Mouse (Mus musculus) heart, adult 2 months (tissue): Measurements from ENCODE around the gene Slc16a12. TPM values are rescaled to one million over a fixed set of nuclear protein-coding genes. Genes with fewer than 3 reads are reported as not detected.

Experiments
- DNase-seq, 2 experiments: peaks; one replicate each; pipeline ENCODE4 v3.0.0; 2021
- H3K27ac ChIP-seq: fragments of 200-600 bp; 2 replicates; pipeline ENCODE4 v1.8.1; 2022
- H3K27me3 ChIP-seq: fragments of 200-500 bp; 2 replicates; pipeline ENCODE4 v1.6.1; 2012; ENCODE audit warnings: mild to moderate bottlenecking, low read length, inconsistent platforms, mixed read lengths; ENCODE audit not compliant: control insufficient read depth, insufficient read depth
- H3K36me3 ChIP-seq: fragments of 200-500 bp; 2 replicates; pipeline ENCODE4 v1.6.1; 2012; ENCODE audit warnings: low read length, inconsistent platforms; ENCODE audit not compliant: control insufficient read depth, insufficient read depth
- H3K4me1 ChIP-seq: fragments of 200-500 bp; 2 replicates; pipeline ENCODE4 v1.6.1; 2011; ENCODE audit warnings: low read length; ENCODE audit not compliant: control insufficient read depth, insufficient read depth
- H3K4me3 ChIP-seq: fragments of 200-600 bp; 2 replicates; pipeline ENCODE4 v1.8.1; 2022
- H3K79me2 ChIP-seq: fragments of 200-500 bp; replicated peaks from 2 replicates; pipeline ENCODE4 v1.6.1; 2012; ENCODE audit warnings: mild to moderate bottlenecking, inconsistent platforms, low read length, moderate library complexity, mixed read lengths; ENCODE audit not compliant: control insufficient read depth, insufficient read depth
- H3K9ac ChIP-seq: fragments of 200-500 bp; 2 replicates; pipeline ENCODE4 v1.6.1; 2012; ENCODE audit warnings: low read depth, mild to moderate bottlenecking, control low read depth, inconsistent platforms, low read length, mixed read lengths
- CTCF ChIP-seq: fragments of 200-600 bp; IDR thresholded peaks from 2 replicates; pipeline ENCODE4 v1.8.1; 2022; ENCODE audit warnings: antibody characterized with exemption, mild to moderate bottlenecking, moderate library complexity
- EP300 ChIP-seq: fragments of 200-500 bp; IDR thresholded peaks from 2 replicates; pipeline ENCODE4 v1.6.1; 2011; ENCODE audit warnings: low read depth, low read length, control low read depth; ENCODE audit not compliant: insufficient read depth
- POLR2A ChIP-seq: fragments of 200-500 bp; IDR thresholded peaks from 2 replicates; pipeline ENCODE4 v1.6.1; 2011; ENCODE audit warnings: mild to moderate bottlenecking, low read depth, low read length, control low read depth; ENCODE audit not compliant: insufficient read depth
- WGBS: fragments of 180-500 bp; shearing (Covaris S2); methylation state at CpG from one replicate; pipeline ENCODE4 v1.1.7; 2018; 5-methylcytosine and 5-hydroxymethylcytosine counted together
- intact Hi-C: fragments of 180-260 bp; cut with DNase I; formaldehyde crosslinking; loops from one replicate; pipeline ENCODE4 v1.15.1; 2025
- polyA plus RNA-seq: library from polyadenylated mRNA; depleted of rRNA; stranded (reverse); fragments of >200 nt; gene quantifications from 2 replicates; pipeline ENCODE4 v1.2.3, GENCODE M21; 2012
- total RNA-seq, 2 experiments: library from RNA; stranded (reverse); gene quantifications; 2 replicates each; pipeline ENCODE4 v1.2.3; 2021

The Slc16a12 gene
- total and polyA plus RNA-seq, 3 experiments = 1.7 to 2.7 (median 2.0) TPM

DNA sequence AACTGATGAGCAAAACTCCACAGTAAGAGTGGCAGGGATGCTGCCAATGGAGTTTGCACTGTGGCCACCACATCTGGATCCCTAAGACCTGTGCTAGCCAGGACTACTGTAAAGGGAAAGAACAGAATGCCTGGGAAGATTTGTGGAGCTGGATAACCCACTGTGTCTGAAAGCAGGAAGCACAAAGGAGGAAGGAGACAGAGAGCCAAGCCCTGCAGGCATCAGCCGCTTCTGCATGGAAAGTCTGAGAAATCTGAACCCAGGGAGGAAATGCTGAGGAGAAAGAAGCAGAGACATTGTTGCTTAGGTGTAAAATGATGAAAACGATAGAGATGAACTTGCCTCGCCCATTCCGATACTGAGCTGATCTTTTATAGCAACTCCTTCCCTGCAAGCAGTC, 22.5 kb downstream of the Slc16a12 start:
- Histone ChIP-seq H3K4me3 (no peak overlapping the region), H3K9ac (no peak overlapping the region), H3K4me1 (peaks cover 11% of the 10 kb centered on the region), H3K27me3 (no peaks in the 10 kb centered on the region), H3K79me2 (no peaks in the 10 kb centered on the region), H3K36me3 (no peaks in the 10 kb centered on the region), H3K27ac (peak overlapping the region; percentile 58)
- intact Hi-C loops = no loop called here
- 47% methylated on average over 4 of the region's 4 CpGs for WGBS
- no peak for TF ChIP-seq POLR2A
- TF ChIP-seq CTCF = no peak
- no peak for TF ChIP-seq EP300
- no peak for DNase-seq

DNA sequence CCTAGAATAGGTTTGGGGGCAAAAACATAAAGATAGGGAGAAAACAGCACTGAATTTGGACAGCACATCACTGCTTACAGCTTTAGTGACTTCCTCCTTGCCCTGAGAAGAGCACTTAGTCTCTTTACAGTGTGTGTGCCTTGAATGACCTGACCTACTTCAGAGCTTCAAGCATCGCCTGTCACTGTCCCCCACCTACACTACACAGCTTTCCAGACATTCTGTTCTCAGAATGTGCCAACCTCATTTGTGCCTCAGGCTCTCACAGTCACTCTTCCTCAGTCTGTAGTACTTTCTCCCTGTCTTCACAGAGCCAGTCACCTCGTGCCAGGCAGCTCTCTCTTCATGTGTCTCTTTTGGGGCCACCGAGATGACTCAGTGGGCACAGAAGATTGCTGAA, 24.5 kb downstream of the Slc16a12 start:
- 85% methylated on average over 3 of the region's 3 CpGs for WGBS
- no peak for DNase-seq
- no peak for TF ChIP-seq EP300
- TF ChIP-seq CTCF = no peak
- no peak for TF ChIP-seq POLR2A
- no peak overlapping the region for H3K9ac ChIP-seq
- no peaks in the 10 kb centered on the region for H3K27me3 ChIP-seq
- H3K27ac ChIP-seq = no peak overlapping the region
- H3K4me1 ChIP-seq = peaks cover 11% of the 10 kb centered on the region
- H3K36me3 ChIP-seq = no peaks in the 10 kb centered on the region
- no peak overlapping the region for H3K4me3 ChIP-seq
- no peaks in the 10 kb centered on the region for H3K79me2 ChIP-seq
- intact Hi-C loops = no loop called here

DNA sequence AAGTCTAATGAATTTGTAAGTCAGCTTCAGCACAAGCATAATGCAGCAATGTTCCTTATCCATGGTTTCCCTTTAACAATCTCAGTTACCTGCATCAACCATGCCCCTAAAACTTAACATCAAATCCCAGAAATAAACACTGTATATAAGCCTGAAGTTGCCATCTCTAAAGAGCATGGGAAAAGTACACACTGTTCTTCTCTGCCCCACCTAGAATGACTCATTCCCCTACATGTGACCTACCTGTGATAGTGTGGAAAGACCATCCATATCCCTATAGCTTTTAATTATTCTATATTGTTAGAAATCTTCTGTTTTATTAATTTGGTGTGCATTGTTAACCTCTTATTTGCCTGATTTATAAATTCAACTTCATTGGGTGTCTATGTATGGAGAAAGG, 27.0 kb downstream of the Slc16a12 start:
- Histone ChIP-seq H3K4me1 (peaks cover 2% of the 10 kb centered on the region), H3K36me3 (no peaks in the 10 kb centered on the region), H3K27me3 (no peaks in the 10 kb centered on the region), H3K9ac (no peak overlapping the region), H3K27ac (no peak overlapping the region), H3K4me3 (no peak overlapping the region), H3K79me2 (no peaks in the 10 kb centered on the region)
- intact Hi-C loops = no loop called here
- TF ChIP-seq POLR2A (no peak), CTCF (no peak), EP300 (no peak)
- no peak for DNase-seq

DNA sequence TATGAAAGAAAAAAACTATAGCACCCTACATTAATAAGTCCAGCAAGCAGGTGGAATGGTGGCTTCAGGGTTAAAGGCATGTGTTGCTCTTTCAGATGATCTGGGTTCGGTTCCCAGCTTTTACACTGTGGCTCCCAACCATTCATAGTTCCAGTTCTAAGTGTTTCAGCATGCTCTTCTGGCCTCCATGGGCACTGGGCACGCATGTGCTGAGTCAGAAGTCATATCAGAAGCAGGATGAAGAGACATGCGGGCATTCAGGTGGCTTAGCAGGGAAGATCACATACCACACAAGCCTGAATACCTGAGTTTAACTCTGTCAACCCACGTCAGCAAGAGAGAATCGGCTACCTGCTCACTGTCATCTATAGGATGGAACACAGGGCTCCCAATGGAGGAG, 28.1 kb downstream of the Slc16a12 start:
- H3K4me1 ChIP-seq = no peaks in the 10 kb centered on the region
- no peaks in the 10 kb centered on the region for H3K27me3 ChIP-seq
- no peak for TF ChIP-seq EP300
- TF ChIP-seq CTCF = no peak
- no peak for TF ChIP-seq POLR2A
- H3K4me3 ChIP-seq = no peak overlapping the region
- H3K9ac ChIP-seq = no peak overlapping the region
- no peak for DNase-seq
- H3K79me2 ChIP-seq = no peaks in the 10 kb centered on the region
- intact Hi-C loops = no loop called here
- WGBS = 81% methylated on average over 5 of the region's 5 CpGs
- no peaks in the 10 kb centered on the region for H3K36me3 ChIP-seq
- H3K27ac ChIP-seq = no peak overlapping the region

DNA sequence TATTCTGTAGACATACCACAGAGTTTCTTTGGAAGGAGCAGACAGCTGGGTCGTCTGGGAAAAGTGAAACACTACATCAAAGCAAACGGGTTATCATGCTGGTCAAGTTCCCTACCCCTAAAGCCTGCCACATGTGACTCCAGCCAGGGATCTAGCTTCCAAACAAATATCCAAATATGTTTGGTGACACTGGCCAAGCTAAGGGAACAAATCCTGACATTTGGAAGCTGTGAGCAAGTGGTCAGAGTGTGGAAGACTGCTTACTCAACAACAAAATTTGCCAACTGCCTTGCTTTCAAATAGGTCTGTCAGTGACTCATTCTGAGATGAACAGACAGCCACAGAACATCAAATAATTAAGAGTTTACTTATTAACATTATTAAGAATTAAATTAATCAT, 28.6 kb downstream of the Slc16a12 start:
- DNase-seq = no peak
- TF ChIP-seq EP300 = no peak
- TF ChIP-seq CTCF = no peak
- TF ChIP-seq POLR2A = no peak
- Histone ChIP-seq H3K27me3 (no peaks in the 10 kb centered on the region), H3K27ac (no peak overlapping the region), H3K4me1 (no peaks in the 10 kb centered on the region), H3K79me2 (no peaks in the 10 kb centered on the region), H3K4me3 (no peak overlapping the region), H3K9ac (no peak overlapping the region), H3K36me3 (no peaks in the 10 kb centered on the region)
- 55% methylated on average over 2 of the region's 2 CpGs for WGBS
- intact Hi-C loops = no loop called here

DNA sequence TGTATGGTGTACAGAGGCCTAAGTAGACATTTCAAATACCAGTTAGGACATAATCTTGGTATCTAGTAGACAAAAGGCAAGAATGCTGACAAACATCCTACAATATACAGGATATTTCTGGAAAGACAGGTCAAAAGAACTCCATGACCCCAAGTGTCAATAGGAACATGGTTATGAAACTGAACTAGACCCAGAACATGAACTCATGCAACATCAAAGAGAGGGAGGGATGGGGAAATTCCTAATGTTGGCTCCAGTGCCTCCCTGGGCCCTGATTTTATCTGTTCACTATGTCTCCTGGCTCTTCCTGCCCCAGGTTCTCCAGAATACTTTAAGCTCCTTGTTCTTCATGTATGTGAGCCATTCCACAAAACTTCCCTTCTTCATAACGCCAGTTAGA, 31.2 kb downstream of the Slc16a12 start:
- Histone ChIP-seq H3K4me3 (no peak overlapping the region), H3K9ac (no peak overlapping the region), H3K27me3 (no peaks in the 10 kb centered on the region), H3K36me3 (no peaks in the 10 kb centered on the region), H3K4me1 (no peaks in the 10 kb centered on the region), H3K27ac (no peak overlapping the region), H3K79me2 (no peaks in the 10 kb centered on the region)
- no peak for TF ChIP-seq POLR2A
- TF ChIP-seq EP300 = no peak
- no peak for TF ChIP-seq CTCF
- intact Hi-C loops = no loop called here
- WGBS = 84% methylated on average over 1 of the region's 1 CpGs
- DNase-seq = no peak

DNA sequence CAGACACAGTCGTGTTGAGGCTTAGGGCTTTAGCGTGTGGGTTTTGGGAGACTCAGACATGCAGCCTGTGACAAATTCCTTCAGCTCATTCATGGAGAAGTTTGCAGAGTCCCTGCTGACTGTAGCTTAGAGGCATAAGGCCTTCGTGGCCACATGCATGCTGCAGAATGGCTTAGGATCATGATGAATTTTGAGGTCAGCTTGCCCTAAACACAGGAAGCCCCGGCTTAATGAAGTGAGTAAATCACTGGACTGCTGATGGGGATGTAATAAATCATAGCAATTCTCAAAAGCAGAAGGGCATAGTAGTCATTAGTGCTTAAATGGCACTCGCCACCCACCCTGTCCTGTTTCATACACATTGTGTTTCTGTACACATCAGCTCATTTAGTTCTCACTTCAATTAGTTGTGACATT, 32.8 kb downstream of the Slc16a12 start:
- Histone ChIP-seq H3K36me3 (no peaks in the 10 kb centered on the region), H3K9ac (no peak overlapping the region), H3K27me3 (no peaks in the 10 kb centered on the region), H3K79me2 (no peaks in the 10 kb centered on the region), H3K27ac (no peak overlapping the region), H3K4me1 (no peaks in the 10 kb centered on the region), H3K4me3 (no peak overlapping the region)
- DNase-seq = no peak
- TF ChIP-seq POLR2A = no peak
- no peak for TF ChIP-seq CTCF
- no peak for TF ChIP-seq EP300
- 84% methylated on average over 5 of the region's 5 CpGs for WGBS
- intact Hi-C loops = no loop called here
